Mouse (Mus musculus) CD4-positive, CD25-positive, alpha-beta regulatory T cell, adult 2 months (primary cell): ENCODE measurements around the gene Cabin1.

ENCODE experiments used
- DNase-seq: peaks from one replicate; pipeline ENCODE4 v3.0.0-alpha.2; 2012; ENCODE audit warnings: low read depth, low spot score

Cabin1 gene

GRCm38 (mm10) chr10:75763682-75764518 lies at the start of gene Cabin1:
Cabin1 (minus strand) TSS chr10:75764341.
- DNase-seq, result peak; percentile 99

DNA sequence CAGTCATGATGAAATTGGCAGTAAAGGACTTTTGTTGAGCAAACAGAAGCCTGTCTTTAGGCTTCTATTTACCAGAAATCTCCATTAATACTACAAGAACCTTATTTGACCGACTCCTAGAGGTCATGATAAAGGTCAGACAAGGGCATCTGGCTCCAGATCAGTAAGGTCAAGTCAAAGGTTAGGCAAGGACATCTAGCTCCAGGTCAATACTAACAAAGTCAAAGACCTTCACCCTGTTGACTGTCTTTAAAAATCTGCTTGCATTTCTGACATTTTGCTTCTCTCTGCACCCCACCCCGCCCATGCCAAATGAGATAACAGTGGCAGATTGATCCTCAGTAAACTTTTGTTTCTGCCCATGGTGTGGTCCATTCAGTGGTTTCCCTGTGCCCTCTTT lies 40.1 kb upstream of the Cabin1 start:
- no peak for DNase-seq

DNA sequence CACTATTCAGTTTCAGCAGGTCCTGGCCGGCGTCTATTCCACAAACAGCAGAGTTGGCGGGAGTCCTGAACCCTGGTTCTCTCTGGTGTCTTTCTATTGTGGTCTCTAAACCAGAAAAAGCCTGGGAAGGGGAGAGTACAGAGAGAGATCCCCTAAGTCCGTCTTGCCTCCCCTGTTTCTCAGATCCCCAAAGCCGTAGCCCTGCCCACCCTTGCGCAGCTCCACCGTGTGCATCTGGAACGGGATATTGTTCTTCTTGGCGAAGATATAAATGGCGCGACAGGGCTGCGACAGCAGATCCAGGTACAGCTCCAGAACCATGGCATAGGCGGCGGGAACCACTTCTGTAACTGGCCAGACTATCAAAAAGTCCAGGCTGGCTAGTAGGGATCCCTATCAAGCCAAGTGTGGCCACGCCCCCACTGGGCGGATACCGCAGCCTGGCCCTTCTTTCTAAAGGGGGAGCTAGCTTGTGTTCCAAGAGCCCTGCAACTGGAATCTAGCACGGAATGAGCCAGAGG lies 34.1 kb upstream of the Cabin1 start, which contains the start of gene Gstt1:
TSS of gene Gstt1 (minus strand) at position 409 of the 521 bp plus-strand sequence.
- DNase-seq, result peak; percentile 30

GRCm38 (mm10) chr10:75797619-75798175 lies 33.6 kb upstream of the Cabin1 start:
- peak; percentile 50 for DNase-seq

- no peak for DNase-seq
These were observed 32.8 kb upstream of the Cabin1 start for GRCm38 (mm10) chr10:75796731-75797516.

DNA sequence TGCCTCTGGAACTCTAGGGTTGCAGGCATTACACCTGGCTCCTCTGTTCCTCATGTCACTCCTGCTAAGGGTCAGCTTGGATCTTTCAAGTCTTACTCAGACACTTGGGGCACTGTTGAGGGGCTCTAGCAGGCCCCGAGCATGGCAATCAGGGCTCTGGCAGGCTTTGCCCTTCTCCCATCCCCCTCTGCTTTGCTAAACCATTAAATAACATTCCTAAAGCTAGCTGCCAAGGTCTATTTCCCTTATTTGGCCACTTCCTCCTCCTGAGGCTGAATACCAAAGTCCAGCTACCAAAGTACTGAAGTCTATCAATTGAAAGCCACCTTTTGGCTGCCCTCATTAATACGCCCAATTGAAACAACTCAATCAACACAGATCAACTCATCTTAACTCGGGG lies 30.7 kb upstream of the Cabin1 start:
- no peak for DNase-seq

DNA sequence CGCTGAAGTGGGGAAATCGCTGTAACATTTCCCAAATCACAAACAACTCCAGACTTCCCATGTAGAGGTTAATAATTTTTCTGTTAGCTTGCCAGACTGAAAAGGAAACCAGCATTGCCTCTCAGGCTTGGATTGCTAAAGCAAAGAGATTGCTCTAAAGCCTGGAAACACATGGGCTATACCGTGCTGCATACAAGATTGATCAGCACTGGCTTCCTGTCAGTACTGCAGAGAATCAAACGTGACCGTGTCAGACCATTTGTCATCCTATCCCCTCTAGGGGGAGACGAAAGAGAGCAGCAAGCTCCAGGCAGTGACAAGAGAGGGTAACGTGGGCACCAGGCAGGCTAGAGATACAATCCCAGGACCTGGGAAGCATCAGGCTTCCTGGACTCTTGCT lies 26.6 kb upstream of the Cabin1 start:
- DNase-seq, result peak; percentile 52

GRCm38 (mm10) chr10:75789841-75790240 lies 25.7 kb upstream of the Cabin1 start:
- DNase-seq, result no peak

DNA sequence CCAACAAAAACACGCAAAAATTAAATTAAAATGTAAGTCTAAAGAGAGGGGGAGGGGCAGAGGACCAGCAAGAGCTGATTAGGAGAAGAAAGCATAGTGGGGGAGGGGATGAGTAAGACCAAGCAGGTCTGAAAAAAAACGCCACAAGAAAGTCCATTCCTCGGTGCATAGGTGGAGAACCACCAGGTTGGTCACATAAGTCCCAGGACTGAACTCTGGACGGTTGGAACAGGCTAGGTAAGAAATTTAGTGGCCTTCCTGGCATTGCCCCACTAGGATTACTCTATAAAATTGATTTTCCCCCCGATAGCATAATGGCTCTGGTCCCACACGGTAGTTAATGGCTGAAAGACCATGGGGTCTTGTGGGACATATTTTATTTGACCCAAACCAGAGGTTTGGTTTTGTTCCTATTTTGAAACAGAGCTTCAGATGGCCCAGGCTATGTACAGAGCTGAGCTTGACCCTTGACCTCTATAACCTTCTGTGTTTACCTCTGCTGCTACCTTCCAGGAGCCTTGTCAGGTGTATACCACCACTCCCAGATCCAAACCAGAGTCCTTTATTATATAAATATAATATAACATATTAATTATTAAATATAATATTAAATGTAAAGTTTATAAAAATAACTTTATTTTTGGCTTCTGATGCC lies 25.1 kb upstream of the Cabin1 start:
- DNase-seq, result no peak

DNA sequence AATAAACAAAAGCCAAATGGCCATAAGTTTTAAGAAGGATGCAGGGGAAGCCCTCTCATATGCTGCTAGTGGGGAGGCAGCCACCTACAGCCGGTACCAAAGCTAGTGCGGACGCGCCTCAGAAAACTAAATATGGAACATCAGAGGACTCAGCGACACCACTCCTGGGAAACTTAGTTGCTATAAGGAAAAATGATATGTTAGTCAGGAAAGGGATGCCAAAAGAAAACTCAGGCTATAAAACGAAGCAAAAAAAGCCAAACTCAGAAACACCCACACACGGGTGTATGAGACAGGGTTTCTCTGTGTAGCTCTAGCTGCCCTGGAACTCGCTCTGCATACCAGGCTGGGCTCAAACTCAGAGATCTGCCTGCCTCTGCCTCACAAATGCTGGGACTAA lies 24.1 kb upstream of the Cabin1 start:
- DNase-seq, result no peak

DNA sequence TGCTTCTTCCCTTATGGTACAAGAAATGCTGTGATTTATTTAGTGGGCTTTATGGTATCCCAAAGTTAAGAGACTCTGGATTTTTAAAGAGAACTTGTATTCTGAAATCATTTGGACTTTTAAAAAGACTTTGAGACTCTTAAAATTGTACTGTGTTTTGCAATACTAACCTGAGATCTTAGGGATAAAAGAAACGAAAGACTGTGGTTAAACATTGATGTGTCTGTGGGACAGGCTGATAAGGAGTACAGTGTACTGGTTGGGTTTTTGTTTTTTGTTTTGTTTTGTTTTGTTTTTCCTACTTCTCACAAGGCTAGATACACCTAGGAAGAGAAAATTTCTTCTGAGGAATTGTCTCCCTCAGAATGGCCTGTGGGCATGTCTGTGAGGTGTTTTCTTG lies 21.3 kb upstream of the Cabin1 start:
- DNase-seq, result no peak

- DNase-seq, result peak; percentile 38
These were observed 16.8 kb upstream of the Cabin1 start, which contains the start of the genes Gm20441 and Gstt3 for GRCm38 (mm10) chr10:75780769-75781578. Gm20441 (minus strand) TSS chr10:75780954. Gstt3 (minus strand) TSS chr10:75781414.

DNA sequence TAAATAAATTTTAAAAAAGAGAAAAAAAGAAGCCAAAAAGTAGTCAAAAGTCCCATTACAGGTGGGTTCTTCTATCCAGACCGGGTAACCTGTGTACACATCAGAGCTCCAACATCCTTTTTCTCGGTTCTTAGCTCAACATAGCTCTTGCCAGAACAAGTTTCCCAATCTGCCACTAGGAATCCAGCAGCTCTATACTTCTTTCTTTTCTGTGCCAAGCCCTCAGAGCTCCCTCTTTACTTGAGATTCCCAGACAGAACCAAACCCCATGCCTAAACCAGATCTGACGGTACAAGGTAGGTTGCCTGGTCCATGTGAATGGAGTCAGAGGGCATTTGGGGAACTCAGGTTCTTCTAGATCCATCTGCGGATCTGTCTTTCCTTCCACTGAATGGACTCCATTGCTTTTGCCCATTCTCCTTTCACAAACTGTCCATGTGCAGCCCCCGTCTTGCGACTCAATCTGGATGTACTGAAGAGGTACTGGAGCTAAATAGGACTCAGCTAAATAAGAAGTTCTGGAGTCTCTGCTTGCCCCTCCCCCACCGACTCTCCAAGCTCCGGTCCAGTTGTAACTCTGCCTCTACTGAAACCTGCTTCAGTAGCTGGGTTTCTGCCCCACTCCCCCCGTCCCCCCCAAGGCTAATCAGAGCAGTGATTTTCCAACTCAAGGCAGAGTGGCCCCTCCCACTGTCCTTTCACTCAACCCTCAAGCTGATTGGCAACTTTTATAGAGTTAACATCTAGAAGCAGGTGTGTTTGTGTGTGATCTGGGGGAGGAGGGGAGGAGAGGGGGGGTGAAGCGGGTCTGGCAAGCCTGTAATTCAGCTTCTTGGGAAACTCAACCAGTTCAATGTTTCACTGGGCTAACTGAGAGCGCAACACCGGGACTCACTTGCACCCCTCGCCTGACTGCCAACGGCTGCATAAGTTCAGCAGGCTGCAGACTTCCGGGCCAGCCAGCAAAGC lies 15.3 kb upstream of the Cabin1 start:
- peak; percentile 16 for DNase-seq

- DNase-seq, result no peak
These were observed 13.7 kb upstream of the Cabin1 start for GRCm38 (mm10) chr10:75777885-75778284.

DNA sequence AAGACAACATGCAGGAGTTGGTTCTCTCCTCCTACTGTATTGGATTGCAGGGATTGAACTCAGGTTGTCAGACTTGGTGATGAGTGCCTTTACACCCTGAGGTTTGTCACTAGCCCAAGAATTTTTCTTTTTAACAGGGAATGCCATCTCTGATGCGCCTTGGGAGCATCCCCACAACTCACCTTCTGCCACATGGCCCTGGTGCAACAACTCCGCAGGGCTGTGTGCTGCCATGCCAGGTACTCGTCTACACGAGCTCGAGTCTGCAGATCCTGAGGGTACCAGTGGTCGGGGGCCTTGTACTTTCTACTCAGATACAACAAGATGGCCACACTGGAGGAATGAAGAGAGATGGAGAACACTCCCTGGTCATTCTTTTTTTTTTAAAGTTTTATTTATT lies 12.4 kb upstream of the Cabin1 start:
- DNase-seq, result no peak

- no peak for DNase-seq
These were observed 10.4 kb upstream of the Cabin1 start for GRCm38 (mm10) chr10:75774587-75774986.

DNA sequence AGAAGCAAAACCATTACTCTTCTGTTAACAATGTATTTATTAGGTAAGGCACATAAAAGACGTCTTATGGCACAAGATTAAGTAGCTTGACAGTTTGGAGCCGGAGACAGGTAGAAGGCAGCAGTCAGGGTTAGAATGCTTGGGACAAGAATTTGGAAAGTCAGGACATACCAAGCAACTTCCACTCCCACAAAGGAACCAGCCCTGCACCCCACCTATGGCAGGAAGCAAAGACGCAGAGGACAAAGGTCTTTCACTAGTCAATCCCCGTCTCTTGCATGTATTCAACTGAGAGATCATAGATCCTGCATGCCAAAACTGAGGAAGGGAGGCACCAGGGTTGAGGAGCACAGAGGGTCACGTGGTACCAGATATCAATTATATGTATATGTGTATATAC lies 10.0 kb upstream of the Cabin1 start:
- no peak for DNase-seq

DNA sequence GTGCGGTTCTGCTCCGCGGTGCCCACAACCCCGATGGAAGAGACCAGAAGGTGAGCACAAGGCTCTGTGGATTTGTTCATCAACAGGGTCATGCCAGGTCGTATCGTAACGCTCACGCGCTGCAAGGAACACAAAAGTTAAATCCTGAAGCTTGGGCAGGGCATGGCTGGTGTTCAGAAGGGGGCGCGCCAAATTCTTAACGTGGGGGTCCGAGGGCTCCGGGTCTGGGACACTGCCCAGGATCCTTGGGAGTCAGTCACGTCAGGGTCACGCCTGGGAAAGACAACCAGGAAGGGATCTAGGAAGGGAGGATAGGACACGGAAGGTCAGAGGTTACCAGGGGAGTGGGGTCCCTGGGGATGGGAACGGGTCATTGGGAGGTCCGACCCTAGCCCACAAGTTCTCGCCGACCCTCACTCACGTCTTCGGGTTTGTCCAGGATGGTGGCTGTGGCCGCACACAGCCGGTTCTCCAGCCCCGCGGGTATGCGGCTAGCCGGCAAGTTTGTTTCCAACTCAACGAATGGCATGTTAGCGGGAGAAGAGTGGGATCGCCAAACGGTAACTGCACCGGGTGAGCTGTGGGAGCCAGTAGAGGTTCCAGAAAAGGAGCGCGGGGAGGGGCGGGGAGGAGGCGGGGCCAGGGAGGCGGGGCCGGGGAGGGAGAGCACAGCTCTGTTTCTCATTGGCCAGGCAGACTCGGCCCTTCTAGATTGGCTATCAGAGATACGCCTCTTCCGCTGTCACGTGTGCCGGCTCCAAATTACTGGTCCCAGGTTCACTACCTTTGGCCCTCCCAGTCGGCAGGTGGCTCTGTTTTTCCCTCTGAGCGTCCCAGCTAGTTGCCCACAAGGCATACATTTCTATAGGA lies 8.9 kb upstream of the Cabin1 start, which contains the start of gene Ddt:
TSS of gene Ddt (minus strand) at position 620 of the 870 bp plus-strand sequence.
- peak; percentile 94 for DNase-seq
